Mouse (Mus musculus) liver, embryonic 13.5 days (tissue): ENCODE measurements at regions not wholly inside any gene's neighbourhood (a gene's known extent, or its start where the extent isn't known, plus 50 kb on each side); places are given as distances from the start of the nearest gene placed in this dataset.
A peak's percentile ranks its signal among the peaks of the same experiment; 100 is the strongest.

Source experiments
- ATAC-seq: fragments of 200-750 bp; cut with Nextera tagmentation; 2 replicates; pipeline ENCODE4 v1.8.0; 2017; ENCODE audit warnings: low read depth, mild to moderate bottlenecking, moderate number of reproducible peaks, moderate library complexity
- DNase-seq: peaks from one replicate; pipeline ENCODE4 v3.0.0; 2022
- H3K27ac ChIP-seq: fragments of 300-500 bp; sonication (generic); 2 replicates; pipeline ENCODE4 v1.5.1; 2015; ENCODE audit warnings: moderate library complexity, mild to moderate bottlenecking, inconsistent platforms
- H3K27me3 ChIP-seq: fragments of 300-500 bp; sonication (generic); 2 replicates; pipeline ENCODE4 v1.6.1; 2015; ENCODE audit warnings: mild to moderate bottlenecking, inconsistent platforms
- H3K36me3 ChIP-seq: fragments of 300-500 bp; sonication (generic); 2 replicates; pipeline ENCODE4 v1.6.1; 2015; ENCODE audit warnings: mild to moderate bottlenecking, inconsistent platforms
- H3K4me1 ChIP-seq: fragments of 300-500 bp; sonication (generic); replicated peaks from 2 replicates; pipeline ENCODE4 v1.6.1; 2015; ENCODE audit warnings: inconsistent platforms
- H3K4me2 ChIP-seq: fragments of 300-500 bp; sonication (generic); 2 replicates; pipeline ENCODE4 v1.6.1; 2015; ENCODE audit warnings: inconsistent platforms, mild to moderate bottlenecking, moderate library complexity
- H3K4me3 ChIP-seq: fragments of 300-500 bp; sonication (generic); replicated peaks from 2 replicates; pipeline ENCODE4 v1.5.1; 2015; ENCODE audit warnings: mild to moderate bottlenecking, inconsistent platforms
- H3K9ac ChIP-seq: fragments of 300-500 bp; sonication (generic); 2 replicates; pipeline ENCODE4 v1.6.1; 2015; ENCODE audit warnings: mild to moderate bottlenecking, inconsistent platforms
- H3K9me3 ChIP-seq: fragments of 300-500 bp; sonication (generic); replicated peaks from 2 replicates; pipeline ENCODE4 v1.6.1; 2016; ENCODE audit warnings: inconsistent platforms
- WGBS: fragments of 180-500 bp; shearing (Covaris S2); methylation state at CpG from one replicate; pipeline ENCODE4 v1.1.7; 2015; ENCODE audit not compliant: insufficient replicate concordance; 5-methylcytosine and 5-hydroxymethylcytosine counted together

DNA sequence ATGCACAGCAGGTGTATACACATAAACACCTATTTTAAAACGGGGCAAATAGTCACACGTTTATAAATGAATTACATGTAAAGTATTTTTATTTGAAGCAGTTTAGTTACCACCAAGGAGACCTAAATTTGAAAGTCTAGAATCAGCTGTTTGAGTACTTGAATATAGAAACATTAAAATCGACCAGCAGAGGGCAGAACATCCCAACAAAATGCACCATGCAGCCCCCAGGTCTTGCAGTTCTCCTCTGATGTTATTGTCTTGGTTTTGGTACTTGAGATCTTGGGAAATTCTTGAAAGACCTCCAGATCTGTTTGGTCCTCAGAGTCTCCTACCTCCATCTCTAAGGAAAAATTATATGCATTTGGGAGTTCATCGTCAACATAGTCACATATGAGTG, 656.0 kb downstream of the Rab28 start:
- H3K4me1 ChIP-seq: no peaks in the 10 kb centered on the region
- H3K9ac ChIP-seq: no peak overlapping the region
- H3K4me2 ChIP-seq: no peak overlapping the region
- no peaks in the 10 kb centered on the region for H3K36me3 ChIP-seq
- ATAC-seq: no peak
- H3K27ac ChIP-seq: no peak overlapping the region
- DNase-seq: no peak
- WGBS: 26% methylated on average over 4 of the region's 4 CpGs
- H3K4me3 ChIP-seq: no peak overlapping the region
- no peaks in the 10 kb centered on the region for H3K27me3 ChIP-seq
- H3K9me3 ChIP-seq: no peaks in the 10 kb centered on the region

DNA sequence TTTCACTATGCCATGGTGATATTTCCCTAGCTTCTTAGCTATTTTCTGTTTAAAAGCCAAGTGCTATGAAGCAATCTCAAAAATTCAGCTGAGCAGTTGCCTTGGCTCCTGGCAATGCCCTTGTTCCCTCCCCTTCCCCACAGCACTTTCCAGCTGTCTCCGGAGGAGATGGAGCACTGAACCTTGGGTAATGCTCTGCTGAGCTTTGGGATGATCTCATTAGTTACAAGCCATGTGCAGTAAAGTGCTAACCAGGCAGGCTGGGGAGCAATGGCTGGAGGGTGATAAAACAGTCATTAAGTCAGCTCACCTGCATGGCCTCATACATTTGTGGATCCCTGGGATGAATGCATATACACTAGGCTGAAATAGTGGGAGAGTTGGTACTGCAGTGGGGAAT, 659.4 kb downstream of the Rab28 start:
- Histone ChIP-seq H3K9ac (no peak overlapping the region), H3K4me3 (no peak overlapping the region), H3K4me2 (no peak overlapping the region), H3K27ac (no peak overlapping the region), H3K36me3 (no peaks in the 10 kb centered on the region), H3K4me1 (no peaks in the 10 kb centered on the region), H3K27me3 (no peaks in the 10 kb centered on the region), H3K9me3 (no peaks in the 10 kb centered on the region)
- WGBS: 9% methylated on average over 1 of the region's 1 CpGs
- ATAC-seq (no peak), DNase-seq (no peak)

DNA sequence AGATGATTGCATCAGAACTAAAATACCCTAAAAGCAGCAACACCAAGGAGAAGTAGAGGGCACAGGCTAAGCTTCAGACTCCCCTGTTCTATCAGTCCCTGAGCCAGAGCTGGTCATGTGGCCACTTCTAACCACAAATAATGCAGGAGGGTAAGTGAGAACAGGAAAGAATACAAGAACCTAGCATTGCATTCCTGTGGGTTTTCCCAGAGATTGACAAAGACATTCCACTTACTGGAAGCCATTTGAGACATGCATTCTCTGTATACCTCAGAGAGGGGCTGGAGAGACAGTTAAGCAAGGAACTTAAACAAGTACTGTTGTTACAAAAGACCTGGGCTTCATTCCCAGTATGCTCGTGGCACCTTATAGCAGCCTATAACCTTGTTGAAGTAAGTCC, 662.7 kb downstream of the Rab28 start:
- Histone ChIP-seq H3K9me3 (no peaks in the 10 kb centered on the region), H3K27me3 (no peaks in the 10 kb centered on the region), H3K4me1 (no peaks in the 10 kb centered on the region), H3K27ac (no peak overlapping the region), H3K36me3 (no peaks in the 10 kb centered on the region), H3K9ac (no peak overlapping the region), H3K4me2 (no peak overlapping the region), H3K4me3 (no peak overlapping the region)
- no peak for ATAC-seq
- DNase-seq: no peak
- WGBS: 41% methylated on average over 1 of the region's 1 CpGs

DNA sequence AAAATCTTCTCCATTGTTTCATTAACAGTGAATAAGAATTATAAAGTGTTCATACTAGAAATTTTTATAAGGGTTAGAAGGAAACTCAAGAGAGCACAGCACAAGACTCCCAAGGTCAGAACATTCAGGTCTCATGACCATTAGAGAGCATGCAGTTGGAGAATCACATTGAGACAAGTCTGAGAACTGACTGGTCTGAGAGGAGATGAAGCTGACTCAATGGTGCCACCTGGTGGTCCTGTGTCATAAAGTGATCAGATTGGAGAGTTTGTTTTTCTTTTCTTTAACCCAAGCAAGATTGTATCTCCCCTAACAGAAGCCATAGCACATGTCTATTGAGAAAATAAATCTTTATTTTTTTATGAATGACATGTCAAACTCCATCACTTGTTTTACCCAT, 663.5 kb downstream of the Rab28 start:
- no peaks in the 10 kb centered on the region for H3K4me1 ChIP-seq
- DNase-seq (peak; percentile 2), ATAC-seq (no peak)
- no peaks in the 10 kb centered on the region for H3K27me3 ChIP-seq
- H3K4me2 ChIP-seq: no peak overlapping the region
- no peaks in the 10 kb centered on the region for H3K9me3 ChIP-seq
- no peak overlapping the region for H3K4me3 ChIP-seq
- H3K36me3 ChIP-seq: no peaks in the 10 kb centered on the region
- H3K9ac ChIP-seq: no peak overlapping the region
- H3K27ac ChIP-seq: no peak overlapping the region

DNA sequence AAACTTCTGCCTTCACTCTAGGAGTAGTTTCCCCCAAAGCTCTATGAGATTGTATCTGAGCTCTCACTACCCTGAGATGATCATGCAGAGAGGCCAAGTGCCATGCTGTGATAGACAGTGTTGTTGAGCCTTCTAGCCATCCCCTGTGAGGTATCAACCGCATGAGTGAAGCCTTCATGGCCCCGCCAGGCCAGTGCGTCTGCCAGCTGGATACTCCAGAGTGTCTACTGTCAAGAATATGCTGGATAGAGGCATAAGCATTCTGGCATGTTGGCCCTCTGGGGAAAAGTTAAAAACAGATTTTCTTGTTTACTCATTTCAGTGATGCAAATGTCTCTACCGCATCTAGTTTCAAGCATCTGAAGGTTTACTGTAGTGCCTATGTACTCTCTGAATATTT, 669.2 kb downstream of the Rab28 start:
- ATAC-seq (no peak), DNase-seq (no peak)
- H3K4me1 ChIP-seq: no peaks in the 10 kb centered on the region
- no peaks in the 10 kb centered on the region for H3K36me3 ChIP-seq
- WGBS: 73% methylated on average over 4 of the region's 4 CpGs
- H3K9ac ChIP-seq: no peak overlapping the region
- H3K27me3 ChIP-seq: no peaks in the 10 kb centered on the region
- no peaks in the 10 kb centered on the region for H3K9me3 ChIP-seq
- no peak overlapping the region for H3K4me2 ChIP-seq
- no peak overlapping the region for H3K4me3 ChIP-seq
- H3K27ac ChIP-seq: no peak overlapping the region

DNA sequence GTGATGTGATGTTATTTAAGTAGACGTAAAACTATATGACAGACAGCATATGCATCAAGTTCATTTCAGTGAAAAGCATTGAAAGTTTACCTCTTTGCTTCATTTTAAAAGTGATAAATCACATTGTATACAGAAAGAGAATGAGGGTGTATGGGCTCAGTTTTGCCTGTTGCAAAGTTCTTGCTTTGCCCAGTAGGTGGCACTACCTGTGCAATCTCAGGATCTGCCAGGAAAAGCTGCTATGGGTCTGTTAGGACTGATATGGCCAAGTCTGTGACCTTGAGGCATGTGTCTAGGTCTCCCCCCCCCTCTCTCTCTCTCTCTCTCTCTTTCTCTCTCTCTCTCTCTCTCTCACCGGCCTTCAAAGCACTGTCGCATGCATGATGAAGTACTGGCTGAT, 701.3 kb downstream of the Rab28 start:
- H3K4me1 ChIP-seq: no peaks in the 10 kb centered on the region
- no peak overlapping the region for H3K4me2 ChIP-seq
- no peaks in the 10 kb centered on the region for H3K9me3 ChIP-seq
- 49% methylated on average over 3 of the region's 3 CpGs for WGBS
- no peaks in the 10 kb centered on the region for H3K36me3 ChIP-seq
- no peaks in the 10 kb centered on the region for H3K27me3 ChIP-seq
- H3K4me3 ChIP-seq: no peak overlapping the region
- no peak overlapping the region for H3K27ac ChIP-seq
- no peak overlapping the region for H3K9ac ChIP-seq
- ATAC-seq (no peak), DNase-seq (no peak)

DNA sequence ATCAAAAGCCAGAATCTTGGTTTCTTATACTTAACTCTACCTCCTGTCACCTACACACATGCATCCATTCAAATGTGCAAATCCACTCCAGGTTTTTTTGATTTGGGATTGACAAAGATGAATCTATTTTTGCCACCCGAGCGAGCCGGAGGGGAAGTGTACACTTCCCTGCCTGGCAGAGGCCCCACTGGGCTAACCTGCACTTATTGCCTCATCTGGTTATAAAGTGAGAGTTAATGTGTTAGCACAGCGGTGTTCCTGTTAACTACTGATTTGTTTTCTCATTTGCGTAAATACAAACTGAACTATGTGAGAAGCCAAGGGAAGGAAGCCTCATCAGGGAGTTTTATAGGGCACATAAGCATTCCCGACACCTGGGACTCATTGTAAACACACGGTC, 721.4 kb downstream of the Rab28 start:
- Histone ChIP-seq H3K36me3 (no peaks in the 10 kb centered on the region), H3K9me3 (no peaks in the 10 kb centered on the region), H3K4me3 (no peak overlapping the region), H3K4me1 (no peaks in the 10 kb centered on the region), H3K27me3 (no peaks in the 10 kb centered on the region), H3K27ac (no peak overlapping the region), H3K4me2 (no peak overlapping the region), H3K9ac (no peak overlapping the region)
- 50% methylated on average over 7 of the region's 7 CpGs for WGBS
- ATAC-seq (no peak), DNase-seq (no peak)

DNA sequence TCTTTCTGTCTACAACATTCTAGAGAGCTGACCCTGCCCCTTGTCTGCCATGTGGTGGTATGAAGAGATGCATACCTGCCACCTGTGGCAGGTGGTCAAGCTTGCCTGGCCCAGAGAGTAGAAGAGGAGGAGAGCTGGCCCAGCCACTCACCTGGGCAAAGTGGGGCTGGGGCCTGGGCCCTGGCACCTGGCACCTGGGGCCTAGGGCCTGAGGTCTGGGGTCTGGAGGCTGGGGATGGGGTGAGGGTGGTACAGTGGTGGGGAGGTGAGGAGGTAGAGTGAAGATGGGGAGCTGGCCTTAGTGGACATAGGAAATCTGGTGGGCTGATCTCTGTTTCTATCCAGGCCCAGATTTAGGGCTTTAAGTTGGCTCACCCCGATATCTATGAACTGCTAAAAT, 733.1 kb downstream of the Rab28 start:
- no peak for ATAC-seq
- Histone ChIP-seq H3K9ac (no peak overlapping the region), H3K27ac (no peak overlapping the region), H3K9me3 (no peaks in the 10 kb centered on the region), H3K4me1 (no peaks in the 10 kb centered on the region), H3K4me2 (no peak overlapping the region), H3K27me3 (no peaks in the 10 kb centered on the region), H3K4me3 (no peak overlapping the region), H3K36me3 (no peaks in the 10 kb centered on the region)
- WGBS: 63% methylated on average over 1 of the region's 1 CpGs
- DNase-seq: no peak

DNA sequence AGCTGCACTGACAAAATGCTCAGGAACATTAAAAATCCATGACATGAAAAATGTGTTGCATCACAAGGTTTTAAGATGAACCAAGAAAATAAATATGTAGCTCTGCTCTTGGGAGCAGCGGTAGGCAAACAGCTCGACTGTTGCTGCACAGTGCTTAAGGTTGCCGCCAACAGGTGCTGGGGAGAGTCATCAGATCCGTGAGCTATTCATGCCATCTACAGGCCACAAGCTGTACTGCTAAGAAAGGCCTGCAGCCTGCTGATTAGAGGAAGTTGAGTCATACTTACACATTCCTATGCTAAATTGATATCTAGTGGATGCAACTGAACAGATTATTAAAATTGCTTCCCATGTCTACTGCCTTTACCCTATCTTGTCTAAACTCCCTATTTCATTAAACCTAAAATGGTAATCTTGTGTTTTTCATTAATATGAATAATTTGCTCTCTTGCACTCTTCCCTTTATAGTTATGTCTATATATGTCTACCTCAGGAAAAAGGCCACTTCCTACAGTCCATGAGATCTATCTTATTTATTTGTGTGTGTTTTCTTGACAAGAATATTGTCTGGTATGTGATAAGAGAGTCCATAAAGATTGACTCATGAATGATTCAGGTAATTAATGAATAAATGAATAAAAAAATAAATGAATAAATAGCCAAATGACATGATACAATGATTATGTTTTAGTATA, 754.9 kb downstream of the Rab28 start:
- Histone ChIP-seq H3K36me3 (no peaks in the 10 kb centered on the region), H3K9ac (no peak overlapping the region), H3K4me1 (no peaks in the 10 kb centered on the region), H3K27ac (no peak overlapping the region), H3K4me2 (no peak overlapping the region), H3K27me3 (no peaks in the 10 kb centered on the region), H3K9me3 (no peaks in the 10 kb centered on the region), H3K4me3 (no peak overlapping the region)
- ATAC-seq: no peak
- WGBS: 4% methylated on average over 4 of the region's 4 CpGs
- DNase-seq: peak; percentile 1

DNA sequence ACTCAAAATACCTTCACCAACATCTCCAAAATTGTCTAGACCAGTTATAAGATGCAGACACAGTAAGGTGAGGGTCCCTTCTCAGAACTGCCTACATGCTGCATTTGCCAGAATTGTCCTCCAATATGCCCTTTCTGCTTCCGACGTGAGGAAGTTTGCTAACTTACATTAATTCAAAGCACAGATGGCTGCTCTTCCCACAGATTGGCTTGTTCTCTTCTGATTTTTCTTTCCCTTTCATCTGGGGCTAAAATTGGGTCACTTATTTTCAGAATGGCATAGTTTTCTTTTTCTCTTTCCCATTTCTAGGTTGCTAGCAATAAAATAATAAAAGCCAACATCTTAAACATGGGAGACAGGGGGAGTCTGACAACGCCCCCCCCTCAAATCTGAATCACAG, 778.8 kb downstream of the Rab28 start:
- 64% methylated on average over 3 of the region's 3 CpGs for WGBS
- Histone ChIP-seq H3K27me3 (no peaks in the 10 kb centered on the region), H3K4me3 (no peak overlapping the region), H3K36me3 (no peaks in the 10 kb centered on the region), H3K4me2 (no peak overlapping the region), H3K9ac (no peak overlapping the region), H3K9me3 (no peaks in the 10 kb centered on the region), H3K27ac (no peak overlapping the region), H3K4me1 (no peaks in the 10 kb centered on the region)
- ATAC-seq (no peak), DNase-seq (no peak)

DNA sequence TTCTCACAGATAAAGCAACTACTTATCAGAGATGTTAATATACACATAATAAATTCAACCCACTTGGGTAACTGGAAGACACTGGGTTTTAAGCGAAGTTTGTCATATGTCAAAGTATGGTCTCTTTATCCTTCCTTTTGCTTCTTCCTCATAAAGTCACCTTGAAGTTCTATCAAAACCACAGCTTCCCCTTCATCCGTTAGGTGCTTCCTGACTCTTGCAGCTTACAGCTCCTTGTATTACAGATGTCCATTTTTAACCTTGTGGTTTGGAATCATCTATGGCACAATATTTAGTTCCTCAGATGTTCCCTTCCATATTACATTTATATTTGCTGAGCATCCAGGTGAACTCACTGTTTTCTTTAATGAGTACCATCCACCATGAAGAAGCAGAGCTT, 787.0 kb downstream of the Rab28 start:
- no peak overlapping the region for H3K4me2 ChIP-seq
- ATAC-seq (no peak), DNase-seq (no peak)
- H3K36me3 ChIP-seq: no peaks in the 10 kb centered on the region
- no peaks in the 10 kb centered on the region for H3K9me3 ChIP-seq
- no peak overlapping the region for H3K4me3 ChIP-seq
- WGBS: 22% methylated on average over 2 of the region's 2 CpGs
- H3K4me1 ChIP-seq: no peaks in the 10 kb centered on the region
- H3K9ac ChIP-seq: no peak overlapping the region
- H3K27ac ChIP-seq: no peak overlapping the region
- H3K27me3 ChIP-seq: no peaks in the 10 kb centered on the region

DNA sequence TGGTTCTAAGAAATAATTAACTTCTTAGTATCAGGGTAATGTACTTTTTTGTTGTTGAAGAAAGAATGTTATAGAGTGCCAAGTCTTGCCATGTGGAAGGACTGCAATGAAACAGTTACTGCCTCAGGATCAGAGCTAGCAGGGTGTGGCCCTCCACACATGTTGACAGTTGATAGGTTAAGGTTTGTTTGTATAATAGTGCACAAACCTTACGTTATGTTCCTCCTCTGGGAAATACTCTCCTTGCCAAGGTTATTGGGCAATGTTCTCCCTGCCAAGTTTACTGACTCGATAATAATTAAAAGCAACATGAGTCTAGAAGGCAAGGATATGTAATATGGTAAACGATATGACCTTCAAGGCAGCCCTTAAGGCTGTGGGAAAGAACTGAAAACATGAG, 799.2 kb downstream of the Rab28 start:
- ATAC-seq (no peak), DNase-seq (no peak)
- H3K4me2 ChIP-seq: no peak overlapping the region

More for the DNA sequence above, 799.2 kb downstream of the Rab28 start:
- WGBS: 55% methylated on average over 3 of the region's 3 CpGs
- H3K4me3 ChIP-seq: no peak overlapping the region
- H3K4me1 ChIP-seq: no peaks in the 10 kb centered on the region
- H3K9me3 ChIP-seq: no peaks in the 10 kb centered on the region
- H3K36me3 ChIP-seq: no peaks in the 10 kb centered on the region
- no peak overlapping the region for H3K27ac ChIP-seq
- H3K9ac ChIP-seq: no peak overlapping the region
- no peaks in the 10 kb centered on the region for H3K27me3 ChIP-seq
